Mouse (Mus musculus) kidney, embryonic 14.5 days (tissue): ENCODE results near the gene Tmem114. TPM values are rescaled to one million over a fixed set of nuclear protein-coding genes. Genes with fewer than 3 reads are reported as not detected.

Source experiments
- ATAC-seq: fragments of 200-750 bp; cut with Nextera tagmentation; 2 replicates; pipeline ENCODE4 v1.8.0; 2017; ENCODE audit warnings: moderate number of reproducible peaks, mild to moderate bottlenecking, moderate TSS enrichment, moderate library complexity; ENCODE audit not compliant: low FRiP score, low TSS enrichment
- H3K27ac ChIP-seq: fragments of 300-500 bp; sonication (generic); 2 replicates; pipeline ENCODE4 v1.5.1; 2014; ENCODE audit warnings: low read depth, mild to moderate bottlenecking, low read length, moderate library complexity, mixed read lengths
- H3K27me3 ChIP-seq: fragments of 300-500 bp; sonication (generic); 2 replicates; pipeline ENCODE4 v1.6.1; 2014; ENCODE audit warnings: mild to moderate bottlenecking, low read length; ENCODE audit not compliant: control insufficient read depth, insufficient read depth
- H3K36me3 ChIP-seq: fragments of 300-500 bp; sonication (generic); 2 replicates; pipeline ENCODE4 v1.6.1; 2014; ENCODE audit warnings: low read length, mixed read lengths; ENCODE audit not compliant: control insufficient read depth, insufficient read depth
- H3K4me1 ChIP-seq: fragments of 300-500 bp; sonication (generic); 2 replicates; pipeline ENCODE4 v1.6.1; 2014; ENCODE audit warnings: low read length, mixed read lengths; ENCODE audit not compliant: control insufficient read depth, insufficient read depth
- H3K4me2 ChIP-seq: fragments of 300-500 bp; sonication (generic); replicated peaks from 2 replicates; pipeline ENCODE4 v1.6.1; 2014; ENCODE audit warnings: low read depth, mild to moderate bottlenecking, low read length
- H3K4me3 ChIP-seq: fragments of 300-500 bp; sonication (generic); 2 replicates; pipeline ENCODE4 v1.5.1; 2014; ENCODE audit warnings: mild to moderate bottlenecking, low read length
- H3K9ac ChIP-seq: fragments of 300-500 bp; sonication (generic); 2 replicates; pipeline ENCODE4 v1.6.1; 2014; ENCODE audit warnings: low read depth, mild to moderate bottlenecking, low read length, moderate library complexity
- H3K9me3 ChIP-seq: fragments of 300-500 bp; sonication (generic); 2 replicates; pipeline ENCODE4 v1.6.1; 2016; ENCODE audit warnings: low read length; ENCODE audit not compliant: control insufficient read depth
- WGBS: fragments of 180-500 bp; shearing (Covaris S2); extraction: QIAGEN DNeasy Blood & Tissue Kit; methylation state at CpG from one replicate; pipeline ENCODE4 v1.1.7; 2014; 5-methylcytosine and 5-hydroxymethylcytosine counted together
- polyA plus RNA-seq: library from polyadenylated mRNA; unstranded; fragments of >200 nt; fragmentation: Nextera tagmentation; extraction: Ambion mirVana; gene quantifications from 2 replicates; pipeline ENCODE4 v1.2.1, GENCODE M21; 2014

Gene Tmem114
- polyA plus RNA-seq, 1 experiment from 2014 or later = not detected

DNA sequence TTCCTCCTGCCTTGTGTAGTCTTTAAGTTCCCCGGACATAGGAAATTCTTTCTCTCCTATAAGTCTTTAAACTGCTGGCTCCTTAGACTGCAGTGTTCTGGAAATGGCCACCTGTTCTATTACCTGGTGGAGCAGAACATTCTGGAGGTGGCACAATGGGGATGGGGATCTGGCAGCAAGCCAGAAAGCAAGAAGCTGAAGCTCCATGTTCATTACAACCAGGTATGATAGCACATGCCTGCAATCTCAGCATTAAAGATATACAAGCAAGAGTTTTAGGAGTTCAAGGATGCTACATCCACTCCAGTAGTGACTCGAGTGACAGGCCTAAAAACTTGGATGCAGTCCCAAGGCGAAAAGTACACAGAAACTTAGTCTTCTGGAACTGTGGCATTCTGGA lies 7.7 kb upstream of the Tmem114 start:
- Histone ChIP-seq H3K36me3 (no peaks in the 10 kb centered on the region), H3K27me3 (0 out of 2 replicates have a peak, but pooled peaks cover 1% of the 10 kb centered on the region), H3K27ac (no peak overlapping the region), H3K4me1 (no peaks in the 10 kb centered on the region), H3K9me3 (no peaks in the 10 kb centered on the region), H3K9ac (no peak overlapping the region), H3K4me3 (no peak overlapping the region), H3K4me2 (no peak overlapping the region)
- ATAC-seq = no peak
- 91% methylated on average over 3 of the region's 3 CpGs for WGBS

DNA sequence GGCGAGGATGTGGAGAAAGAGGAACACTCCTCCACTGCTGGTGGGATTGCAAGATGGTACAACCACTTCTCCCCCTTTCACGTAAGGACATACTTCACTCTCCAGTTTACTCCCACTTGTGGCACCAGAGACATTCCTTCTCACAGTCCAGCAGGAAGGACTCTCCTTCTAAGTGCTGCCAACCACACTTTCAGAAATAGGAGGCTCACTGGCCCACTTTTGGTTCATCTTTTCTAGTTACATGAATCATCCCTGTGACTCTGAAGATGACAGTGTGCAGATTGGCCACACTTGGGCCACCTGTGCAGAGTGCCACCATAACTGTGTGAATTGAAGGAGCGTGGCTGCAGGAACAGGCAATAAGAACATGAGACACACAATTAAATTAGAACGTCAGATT lies 4.6 kb upstream of the Tmem114 start:
- Histone ChIP-seq H3K4me2 (no peak overlapping the region), H3K27ac (no peak overlapping the region), H3K4me3 (no peak overlapping the region), H3K9ac (no peak overlapping the region), H3K36me3 (no peaks in the 10 kb centered on the region), H3K27me3 (peaks cover 18% of the 10 kb centered on the region), H3K4me1 (no peaks in the 10 kb centered on the region), H3K9me3 (no peaks in the 10 kb centered on the region)
- WGBS = 78% methylated on average over 4 of the region's 4 CpGs
- no peak for ATAC-seq

DNA sequence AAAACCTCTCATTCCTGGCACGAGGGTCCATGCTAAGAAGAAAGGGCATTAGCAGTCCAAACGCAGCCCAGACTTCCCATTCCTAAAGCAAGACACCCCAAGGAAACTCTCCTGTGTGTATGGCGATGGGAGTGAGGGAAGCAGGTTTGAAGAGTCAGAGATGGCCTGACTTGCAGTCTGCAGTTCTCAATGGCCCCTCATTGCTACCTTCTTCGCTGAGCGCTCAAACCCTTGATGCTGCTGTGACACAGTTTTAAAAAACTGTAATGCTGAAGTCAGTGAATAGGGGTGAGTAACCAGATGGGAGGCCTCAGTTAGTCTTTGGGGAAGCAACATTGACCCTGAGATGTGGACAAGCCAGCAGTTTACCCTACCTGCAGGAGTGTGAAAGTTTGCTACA lies 800 bp upstream of the Tmem114 start:
- H3K27me3 ChIP-seq = peaks cover 43% of the 10 kb centered on the region

DNA sequence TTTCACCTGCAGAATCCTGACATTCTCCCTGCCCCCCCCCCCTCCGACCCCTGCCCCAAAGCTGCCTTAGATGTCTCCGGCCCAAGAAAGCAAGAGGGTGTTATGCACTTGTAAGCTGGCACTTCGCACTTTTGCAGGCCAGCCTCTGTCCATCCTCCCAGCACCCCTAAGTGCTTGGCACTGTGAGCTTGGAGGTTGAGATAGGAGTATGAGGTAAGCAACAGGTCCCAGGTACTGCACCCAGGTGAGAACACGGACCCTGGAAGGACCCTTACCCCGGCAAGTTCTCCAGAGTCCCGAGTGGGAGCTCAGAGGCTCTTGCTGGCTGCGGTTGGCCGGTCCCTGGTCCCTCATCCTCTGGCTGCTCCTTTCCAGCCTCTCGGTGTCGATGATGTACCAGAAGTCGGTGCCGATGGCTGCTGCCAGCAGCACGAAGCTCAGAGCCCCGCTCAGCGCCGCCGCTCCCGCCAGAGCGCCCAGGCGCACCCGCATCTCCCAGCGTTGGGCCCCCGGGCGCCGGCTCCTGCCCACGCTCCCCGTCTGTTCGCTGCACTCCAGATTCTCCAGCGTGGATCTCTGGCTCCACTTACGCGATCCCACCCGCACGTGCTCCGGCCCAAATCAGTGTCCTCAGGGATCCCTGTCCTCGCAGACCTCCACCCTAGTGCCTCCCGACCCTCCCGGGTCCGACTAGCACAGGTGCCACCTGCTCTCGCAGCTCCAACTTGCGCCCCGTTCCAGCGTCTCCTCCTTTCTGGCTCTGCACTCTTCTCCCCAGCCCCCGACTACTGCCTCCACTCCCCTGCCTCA lies 570 bp downstream of the Tmem114 start:
- Histone ChIP-seq H3K9me3 (no peaks in the 10 kb centered on the region), H3K4me3 (peak overlapping the region; percentile 37), H3K9ac (no peak overlapping the region), H3K36me3 (no peaks in the 10 kb centered on the region), H3K4me2 (peak overlapping the region; percentile 54), H3K27ac (no peak overlapping the region), H3K27me3 (peaks cover 43% of the 10 kb centered on the region), H3K4me1 (no peaks in the 10 kb centered on the region)
- 3% methylated on average over 42 of the region's 43 CpGs for WGBS
- 0 out of 2 replicates have a peak, but pooled peaks have one; percentile 39 for ATAC-seq

More for the DNA sequence above, 800 bp upstream of the Tmem114 start:
- no peaks in the 10 kb centered on the region for H3K4me1 ChIP-seq
- H3K9me3 ChIP-seq = no peaks in the 10 kb centered on the region
- no peak overlapping the region for H3K27ac ChIP-seq
- H3K9ac ChIP-seq = no peak overlapping the region
- H3K4me2 ChIP-seq = no peak overlapping the region
- H3K4me3 ChIP-seq = no peak overlapping the region
- no peaks in the 10 kb centered on the region for H3K36me3 ChIP-seq
- WGBS = 83% methylated on average over 5 of the region's 5 CpGs
- no peak for ATAC-seq

DNA sequence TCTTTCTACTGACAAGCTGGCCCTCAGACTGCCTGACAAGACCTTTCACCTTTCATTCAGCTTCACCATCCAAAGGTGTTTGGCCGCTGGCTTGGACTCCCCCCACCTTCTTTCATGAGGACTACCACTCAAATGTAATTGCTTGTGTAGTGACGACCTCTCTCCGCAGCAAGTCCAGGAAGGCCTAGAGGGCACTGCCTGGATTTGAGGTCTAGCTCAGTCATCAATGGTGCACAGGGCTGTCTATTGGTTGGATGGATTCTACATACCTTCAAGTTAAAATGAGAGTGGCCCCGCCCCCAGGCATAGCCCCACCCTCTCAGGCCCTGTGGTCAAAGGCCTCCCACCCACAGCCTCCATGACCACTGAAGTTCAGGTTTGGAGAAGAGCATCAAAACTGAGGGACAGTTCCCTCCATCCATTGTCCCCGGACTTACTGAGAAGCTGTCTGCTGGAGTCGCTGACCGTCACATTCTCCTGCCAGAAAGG lies 1.3 kb downstream of the Tmem114 start:
- Histone ChIP-seq H3K9ac (no peak overlapping the region), H3K27me3 (peaks cover 43% of the 10 kb centered on the region), H3K27ac (no peak overlapping the region), H3K4me1 (no peaks in the 10 kb centered on the region), H3K9me3 (no peaks in the 10 kb centered on the region), H3K36me3 (no peaks in the 10 kb centered on the region), H3K4me3 (no peak overlapping the region), H3K4me2 (no peak overlapping the region)
- WGBS = 34% methylated on average over 7 of the region's 7 CpGs
- ATAC-seq = no peak

DNA sequence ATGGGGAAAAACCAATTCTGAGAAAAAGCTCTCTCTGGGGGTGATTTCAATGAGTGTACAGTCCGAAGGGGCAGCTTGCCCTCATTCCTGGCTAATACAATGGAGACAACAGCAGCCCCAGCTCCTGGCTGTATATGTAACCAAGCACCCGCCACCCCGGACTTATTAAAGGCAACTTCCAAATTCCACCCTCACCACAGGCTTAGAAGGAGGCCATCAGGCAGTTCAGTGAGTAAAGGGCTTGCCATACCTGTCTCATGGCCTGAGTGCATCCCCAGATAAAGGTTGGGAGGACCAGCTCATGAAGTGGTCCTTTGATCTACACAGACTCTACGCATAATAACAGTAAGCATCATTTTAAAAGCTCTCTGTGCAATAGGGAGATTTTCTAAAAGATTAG lies 4.1 kb downstream of the Tmem114 start:
- no peak for ATAC-seq
- 82% methylated on average over 4 of the region's 4 CpGs for WGBS
- H3K36me3 ChIP-seq = no peaks in the 10 kb centered on the region
- no peak overlapping the region for H3K4me2 ChIP-seq
- H3K9ac ChIP-seq = no peak overlapping the region
- H3K27ac ChIP-seq = no peak overlapping the region
- no peaks in the 10 kb centered on the region for H3K9me3 ChIP-seq
- H3K4me1 ChIP-seq = no peaks in the 10 kb centered on the region
- no peak overlapping the region for H3K4me3 ChIP-seq
- peaks cover 37% of the 10 kb centered on the region for H3K27me3 ChIP-seq

DNA sequence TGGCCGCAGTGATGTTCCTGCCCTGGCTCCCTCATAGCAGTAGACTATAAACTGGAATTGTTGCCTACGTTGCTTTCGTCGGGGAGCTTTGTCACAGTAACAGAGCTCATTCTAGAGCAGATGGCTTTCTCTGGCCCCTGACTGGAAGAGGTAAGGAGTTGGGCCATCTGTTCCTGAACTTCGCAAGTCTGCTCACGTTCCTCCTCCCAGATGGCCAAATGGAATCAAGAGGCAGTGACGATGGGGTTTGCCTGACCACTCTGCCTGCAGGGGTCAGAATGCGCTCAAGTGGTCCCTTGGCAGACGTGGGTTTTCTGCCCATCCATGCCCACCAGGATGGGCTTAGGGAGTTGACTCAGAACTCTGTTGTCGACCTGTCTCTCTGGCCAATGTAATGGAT lies 4.6 kb downstream of the Tmem114 start:
- WGBS = 53% methylated on average over 10 of the region's 10 CpGs
- Histone ChIP-seq H3K9me3 (no peaks in the 10 kb centered on the region), H3K9ac (no peak overlapping the region), H3K36me3 (no peaks in the 10 kb centered on the region), H3K4me2 (no peak overlapping the region), H3K27ac (no peak overlapping the region), H3K4me1 (no peaks in the 10 kb centered on the region), H3K27me3 (peaks cover 33% of the 10 kb centered on the region), H3K4me3 (no peak overlapping the region)
- no peak for ATAC-seq

DNA sequence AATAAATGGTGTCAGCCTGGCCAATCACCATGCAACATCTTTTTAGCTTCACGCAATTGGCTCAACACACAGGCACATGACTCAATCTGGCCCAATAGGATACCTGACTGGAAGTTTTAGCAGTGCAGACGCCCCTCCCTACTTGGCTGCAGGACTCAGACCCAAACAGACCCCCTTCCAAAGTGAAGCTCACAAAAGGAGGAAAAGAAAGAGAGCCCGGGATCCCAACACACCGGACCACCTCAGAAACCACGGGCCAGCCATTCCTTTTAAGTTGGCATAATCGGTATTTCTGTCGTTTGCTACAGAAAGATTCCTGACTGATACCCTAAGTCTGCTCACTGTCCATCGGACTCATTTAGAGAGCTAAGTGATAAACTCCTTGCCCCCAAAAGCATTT lies 5.3 kb downstream of the Tmem114 start:
- no peak overlapping the region for H3K4me2 ChIP-seq
- no peaks in the 10 kb centered on the region for H3K4me1 ChIP-seq
- no peak overlapping the region for H3K4me3 ChIP-seq
- no peak overlapping the region for H3K27ac ChIP-seq
- H3K36me3 ChIP-seq = no peaks in the 10 kb centered on the region
- ATAC-seq = no peak
- peaks cover 26% of the 10 kb centered on the region for H3K27me3 ChIP-seq
- no peak overlapping the region for H3K9ac ChIP-seq
- H3K9me3 ChIP-seq = no peaks in the 10 kb centered on the region
- 95% methylated on average over 8 of the region's 8 CpGs for WGBS

DNA sequence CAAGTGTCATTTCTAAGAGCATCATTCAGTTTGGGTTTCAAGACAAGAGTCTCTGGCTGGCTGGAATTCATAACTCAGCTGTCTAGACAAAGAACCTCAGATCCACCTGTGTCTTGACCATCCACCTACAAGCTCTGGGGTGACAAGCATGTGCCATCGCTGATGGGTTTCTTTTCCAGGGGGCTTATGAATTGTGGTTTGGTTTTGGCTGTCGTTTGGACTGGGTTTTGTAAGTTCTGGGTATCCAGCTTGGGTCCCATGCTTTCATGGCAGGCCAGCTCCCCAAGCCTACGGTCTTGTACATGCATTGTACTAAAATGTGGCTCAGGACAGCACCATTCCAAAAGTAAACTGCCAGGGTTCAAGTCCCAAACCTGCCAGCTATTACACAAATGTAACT lies 6.8 kb downstream of the Tmem114 start:
- H3K4me1 ChIP-seq = no peaks in the 10 kb centered on the region
- no peak overlapping the region for H3K27ac ChIP-seq
- H3K36me3 ChIP-seq = no peaks in the 10 kb centered on the region
- H3K4me2 ChIP-seq = no peak overlapping the region
- WGBS = 90% methylated on average over 3 of the region's 3 CpGs
- no peak overlapping the region for H3K9ac ChIP-seq
- H3K9me3 ChIP-seq = no peaks in the 10 kb centered on the region
- peaks cover 11% of the 10 kb centered on the region; the same call in 1 of the 2 replicates for H3K27me3 ChIP-seq
- no peak overlapping the region for H3K4me3 ChIP-seq
- no peak for ATAC-seq
